7 mouse cellular contexts compared by ENCODE assay signal in the genomic region with DNA sequence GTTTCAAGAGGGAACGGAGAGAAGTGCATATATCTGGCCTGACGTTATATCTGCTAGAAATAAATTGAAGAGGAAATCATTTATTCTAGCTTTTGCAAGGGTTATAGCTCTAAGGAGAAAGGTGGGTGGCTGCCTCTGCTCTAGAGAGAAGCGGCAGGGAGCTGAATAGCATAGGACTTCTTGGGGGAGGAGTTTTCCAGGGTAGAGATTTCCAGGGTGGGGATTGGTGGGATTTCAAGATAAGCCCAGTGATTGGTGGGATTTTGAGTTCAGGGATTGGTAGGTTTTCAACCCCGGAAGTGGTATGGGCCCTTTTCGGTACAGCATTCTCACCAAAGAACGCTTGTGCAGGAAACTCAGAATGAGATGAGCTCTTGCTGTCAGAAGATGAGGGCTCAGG. TPM values are rescaled to one million over a fixed set of nuclear protein-coding genes. Genes with fewer than 3 reads are reported as not detected.
DNase-seq lines count a peak whose midpoint lies in the region; ATAC-seq and TF ChIP-seq lines count a peak whose summit lies in the region.

No protein-coding gene starts in this region.

- H3K36me3 ChIP-seq in lung, embryonic 16.5 days (ENCODE audit: control insufficient read depth, insufficient read depth, low read length): no peaks in the 10 kb centered on the region
- no peaks in the 10 kb centered on the region for H3K36me3 ChIP-seq in forebrain, embryonic 11.5 days (ENCODE audit: control insufficient read depth, insufficient read depth, low read length)
- H3K36me3 ChIP-seq in hindbrain, postnatal 0 days (ENCODE audit: insufficient read depth, low read length): no peaks in the 10 kb centered on the region
- no peaks in the 10 kb centered on the region for H3K36me3 ChIP-seq in neural tube, embryonic 14.5 days (ENCODE audit: control insufficient read depth, insufficient read depth, low read length)

- H3K4me1 ChIP-seq in lung, embryonic 16.5 days (replicated peaks; ENCODE audit: control insufficient read depth, insufficient read depth, low read length): no peaks in the 10 kb centered on the region
- no peaks in the 10 kb centered on the region for H3K4me1 ChIP-seq in forebrain, embryonic 11.5 days (replicated peaks; ENCODE audit: control insufficient read depth, insufficient read depth, low read length)
- no peaks in the 10 kb centered on the region for H3K4me1 ChIP-seq in hindbrain, postnatal 0 days (ENCODE audit: insufficient read depth, low read length)
- no peaks in the 10 kb centered on the region for H3K4me1 ChIP-seq in neural tube, embryonic 14.5 days (ENCODE audit: control insufficient read depth, insufficient read depth, low read length)

- TF ChIP-seq CTCF in hindbrain, postnatal 0 days (IDR thresholded peaks at IDR 0.05; ENCODE audit: low read depth): no peak

- no peaks in the 10 kb centered on the region for H3K9me3 ChIP-seq in lung, embryonic 16.5 days (ENCODE audit: control insufficient read depth, low read length)
- H3K9me3 ChIP-seq in forebrain, embryonic 11.5 days (ENCODE audit: control insufficient read depth, low read length): no peaks in the 10 kb centered on the region
- no peaks in the 10 kb centered on the region for H3K9me3 ChIP-seq in hindbrain, postnatal 0 days (ENCODE audit: low read length)
- no peaks in the 10 kb centered on the region for H3K9me3 ChIP-seq in neural tube, embryonic 14.5 days (ENCODE audit: control insufficient read depth, low read length)

- no peak overlapping the region for H3K27ac ChIP-seq in lung, embryonic 16.5 days (ENCODE audit: low read length)
- H3K27ac ChIP-seq in forebrain, embryonic 11.5 days (ENCODE audit: low read depth, low read length): no peak overlapping the region
- no peak overlapping the region for H3K27ac ChIP-seq in hindbrain, postnatal 0 days
- H3K27ac ChIP-seq in neural tube, embryonic 14.5 days (ENCODE audit: low read depth, low read length): no peak overlapping the region

- H3K4me3 ChIP-seq in lung, embryonic 16.5 days (ENCODE audit: low read length): no peak overlapping the region
- no peak overlapping the region; the same call in 1 of the 2 replicates for H3K4me3 ChIP-seq in forebrain, embryonic 11.5 days (ENCODE audit: low read depth, low read length)
- H3K4me3 ChIP-seq in hindbrain, postnatal 0 days (ENCODE audit: low read length): no peak overlapping the region
- H3K4me3 ChIP-seq in neural tube, embryonic 14.5 days (ENCODE audit: low read depth, low read length): no peak overlapping the region

- DNase-seq in lung, postnatal 25 days (ENCODE audit: low spot score): no peak
- DNase-seq in forebrain, embryonic 11.5 days (ENCODE audit: low spot score): no peak
- peak; percentile 50 for DNase-seq in hindbrain, postnatal 0 days (ENCODE audit: low spot score)
- DNase-seq in gastrocnemius, postnatal 10 days: no peak
- DNase-seq in adrenal gland, adult 18-20 months (ENCODE audit: low spot score in 2 of 2): no peak

- peak; percentile 59; the same call in 1 of the 2 replicates for ATAC-seq in lung, embryonic 16.5 days (ENCODE audit: low read depth)
- ATAC-seq in forebrain, embryonic 11.5 days (replicated peaks; ENCODE audit: low FRiP score): 0 out of 2 replicates have a peak, but pooled peaks have one; percentile 42
- ATAC-seq in hindbrain, postnatal 0 days: no peak
- ATAC-seq in neural tube, embryonic 14.5 days (ENCODE audit: low read depth): 0 out of 2 replicates have a peak, but pooled peaks have one; percentile 63

- H3K9ac ChIP-seq in lung, embryonic 16.5 days (ENCODE audit: low read length): no peak overlapping the region
- H3K9ac ChIP-seq in forebrain, embryonic 11.5 days (ENCODE audit: low read length): no peak overlapping the region
- no peak overlapping the region for H3K9ac ChIP-seq in hindbrain, postnatal 0 days (replicated peaks; ENCODE audit: low read length)
- H3K9ac ChIP-seq in neural tube, embryonic 14.5 days (replicated peaks; ENCODE audit: low read depth, low read length): no peak overlapping the region

- WGBS in lung, embryonic 16.5 days: 62% methylated on average over 6 of the region's 6 CpGs
- WGBS in forebrain, embryonic 11.5 days: 66% methylated on average over 6 of the region's 6 CpGs
- 69% methylated on average over 6 of the region's 6 CpGs for WGBS in hindbrain, postnatal 0 days
- 67% methylated on average over 6 of the region's 6 CpGs for WGBS in neural tube, embryonic 14.5 days

- H3K4me2 ChIP-seq in lung, embryonic 16.5 days (ENCODE audit: low read depth, low read length): peak overlapping the region; percentile 25; the same call in 1 of the 2 replicates
- H3K4me2 ChIP-seq in forebrain, embryonic 11.5 days (ENCODE audit: low read depth, low read length, severe bottlenecking): peak overlapping the region; percentile 24; the same call in 1 of the 2 replicates
- H3K4me2 ChIP-seq in hindbrain, postnatal 0 days (ENCODE audit: low read depth, low read length): 0 out of 2 replicates have a peak overlapping the region, but pooled peaks have one; percentile 18
- no peak overlapping the region for H3K4me2 ChIP-seq in neural tube, embryonic 14.5 days (ENCODE audit: low read depth, low read length)

- peaks cover 6% of the 10 kb centered on the region; the same call in 1 of the 2 replicates for H3K27me3 ChIP-seq in lung, embryonic 16.5 days (ENCODE audit: control insufficient read depth, insufficient read depth, low read depth, low read length)
- no peaks in the 10 kb centered on the region for H3K27me3 ChIP-seq in forebrain, embryonic 11.5 days (ENCODE audit: control insufficient read depth, insufficient read depth, low read length)
- no peaks in the 10 kb centered on the region for H3K27me3 ChIP-seq in hindbrain, postnatal 0 days (ENCODE audit: insufficient read depth, low read length)
- no peaks in the 10 kb centered on the region for H3K27me3 ChIP-seq in neural tube, embryonic 14.5 days (ENCODE audit: control insufficient read depth, insufficient read depth, low read length)

RNA-seq across cellular contexts. Expression of a gene that starts 8.6 kb away (rescaled TPM):
- 42.8 and 44.5 TPM in 2 replicates for polyA plus RNA-seq in lung, embryonic 16.5 days (2015; fragmentation: Nextera tagmentation; extraction: Ambion mirVana)
- polyA plus RNA-seq in forebrain, embryonic 11.5 days (2014; fragmentation: Nextera tagmentation; extraction: Ambion mirVana): 61.8 and 67.1 TPM in 2 replicates
- total RNA-seq in hindbrain, postnatal 0 days (2014; rRNA removed): 26.4 and 31.0 TPM in 2 replicates
- polyA plus RNA-seq in hindbrain, postnatal 0 days (2015; fragmentation: Nextera tagmentation; extraction: Ambion mirVana): 23.0 and 25.1 TPM in 2 replicates
- 31.3 and 34.1 TPM in 2 replicates for polyA plus RNA-seq in neural tube, embryonic 14.5 days (2014; fragmentation: Nextera tagmentation; extraction: Ambion mirVana)
- total RNA-seq in gastrocnemius, postnatal 10 days (2021): 1 to 10 TPM; 3.3 to 5.4 TPM
- 10 to 100 TPM; 10.9 to 11.4 TPM for total RNA-seq in adrenal gland, adult 18-20 months (2021)
